Mouse (Mus musculus): ENCODE results near the gene Cilp. TPM values are rescaled to one million over a fixed set of nuclear protein-coding genes. Genes with fewer than 3 reads are reported as not detected.
A peak's percentile ranks its signal among the peaks of the same experiment; 100 is the strongest.
"Not testable (repeated sequence)": the region's sequence is repeated elsewhere in the genome, so short reads cannot be mapped to it uniquely, and the experiment has no call there.

Cilp gene
- polyA plus RNA-seq, 2 experiments from 2014 or later = not detected

- no peak for ATAC-seq
These were observed 16.6 kb upstream of the Cilp start for GRCm38 (mm10) chr9:65248377-65248690.

- no peak for ATAC-seq
These were observed 13.0 kb upstream of the Cilp start for GRCm38 (mm10) chr9:65252026-65252425.

- ATAC-seq = no peak
These were observed 8.9 kb upstream of the Cilp start for GRCm38 (mm10) chr9:65255906-65256600.

- ATAC-seq = no peak
These were observed 7.6 kb upstream of the Cilp start for GRCm38 (mm10) chr9:65257218-65257910.

- ATAC-seq = no peak
These were observed 5.6 kb upstream of the Cilp start for GRCm38 (mm10) chr9:65259366-65259765.

GRCm38 (mm10) chr9:65261591-65262230 is 3.3 kb upstream of the Cilp start:
- no peak for ATAC-seq

- ATAC-seq = no peak
These were observed 2.3 kb upstream of the Cilp start for GRCm38 (mm10) chr9:65262641-65263120.

- no peak for ATAC-seq
These were observed 2.9 kb downstream of the Cilp start for GRCm38 (mm10) chr9:65267742-65268515.

GRCm38 (mm10) chr9:65273048-65273809 is 8.2 kb downstream of the Cilp start:
- no peak for ATAC-seq

GRCm38 (mm10) chr9:65273873-65274272 is 8.9 kb downstream of the Cilp start:
- no peak for ATAC-seq

- ATAC-seq = not testable (repeated sequence)
These were observed 9.9 kb downstream of the Cilp start for GRCm38 (mm10) chr9:65274851-65275250.

GRCm38 (mm10) chr9:65275810-65276530 is 11.0 kb downstream of the Cilp start:
- ATAC-seq = no peak

- no peak for ATAC-seq
These were observed 16.7 kb downstream of the Cilp start for GRCm38 (mm10) chr9:65281536-65282151.

GRCm38 (mm10) chr9:65283301-65283700 is 18.3 kb downstream of the Cilp start:
- ATAC-seq = no peak

- not testable (repeated sequence) for ATAC-seq
These were observed 23.3 kb downstream of the Cilp start for GRCm38 (mm10) chr9:65288252-65288651.

GRCm38 (mm10) chr9:65289988-65290387 is 25.0 kb downstream of the Cilp start:
- ATAC-seq = no peak

- ATAC-seq = no peak
These were observed 27.4 kb downstream of the Cilp start for GRCm38 (mm10) chr9:65292421-65292820.

GRCm38 (mm10) chr9:65293119-65293518 is 28.1 kb downstream of the Cilp start:
- peak; percentile 54 for ATAC-seq

GRCm38 (mm10) chr9:65293580-65293972 is 28.6 kb downstream of the Cilp start:
- ATAC-seq = no peak

- ATAC-seq = peak; percentile 83
These were observed 29.2 kb downstream of the Cilp start, which contains the start of gene Clpx for GRCm38 (mm10) chr9:65293973-65294715. Gene Clpx (plus strand): TSS chr9:65294260.

Data from CD4-positive, CD25-positive, alpha-beta regulatory T cell, adult 4 months (primary cell).